8 mouse cellular contexts compared by ENCODE assay signal in genomic region chr3:27709906-27710647, GRCm38 (mm10). TPM values are rescaled to one million over a fixed set of nuclear protein-coding genes. Genes with fewer than 3 reads are reported as not detected.
A peak's percentile ranks its signal among the peaks of the same experiment; 100 is the strongest.
DNase-seq lines count a peak whose midpoint lies in the region; ATAC-seq lines count a peak whose summit lies in the region.

No protein-coding gene starts in this region.

- intact Hi-C loops in heart, postnatal 10 days (cut with DNase I), result loop anchor here (2.0 to 10.0 kb wide), 6 partner anchors 53 to 395 kb away; partner anchors contain the start of gene Pld1

- H3K27me3 ChIP-seq in forebrain, embryonic 11.5 days (ENCODE audit: control insufficient read depth, insufficient read depth, low read length), result peaks cover 4% of the 10 kb centered on the region; the same call in 1 of the 2 replicates

- no peaks in the 10 kb centered on the region for H3K36me3 ChIP-seq in forebrain, embryonic 11.5 days (ENCODE audit: control insufficient read depth, insufficient read depth, low read length)

- peak overlapping the region; percentile 51 for H3K4me2 ChIP-seq in forebrain, embryonic 11.5 days (ENCODE audit: low read depth, low read length, severe bottlenecking)

- H3K9me3 ChIP-seq in forebrain, embryonic 11.5 days (ENCODE audit: control insufficient read depth, low read length), result no peaks in the 10 kb centered on the region

- under 1% methylated on average over 56 of the region's 86 CpGs for WGBS in forebrain, embryonic 11.5 days

- peaks cover 3% of the 10 kb centered on the region for H3K4me1 ChIP-seq in forebrain, embryonic 11.5 days (replicated peaks; ENCODE audit: control insufficient read depth, insufficient read depth, low read length)

- peak overlapping the region; percentile 83 for H3K9ac ChIP-seq in forebrain, embryonic 11.5 days (ENCODE audit: low read length)

- peak; percentile 57 for ATAC-seq in forebrain, embryonic 11.5 days (replicated peaks; ENCODE audit: low FRiP score)

- peak overlapping the region; percentile 91 for H3K27ac ChIP-seq in forebrain, embryonic 11.5 days (ENCODE audit: low read depth, low read length)

- peak; percentile 40 to 41 for DNase-seq in B cell, adult 2 months
- peak; percentile 87 for DNase-seq in adrenal gland, postnatal 25 days
- peak; percentile 85 for DNase-seq in forebrain, embryonic 11.5 days (ENCODE audit: low spot score)
- DNase-seq in heart, postnatal 10 days, result peak; percentile 87 to 89
- peak; percentile 86 to 91 for DNase-seq in kidney, postnatal 4 days
- DNase-seq in lung, postnatal 10 days, result peak; percentile 91
- DNase-seq in ovary, postnatal 14 days (ENCODE audit: low spot score), result peak; percentile 59
- DNase-seq in urinary bladder, adult 18-20 months (ENCODE audit: low spot score in 2 of 2), result peak; percentile 78 to 80

- peak overlapping the region; percentile 78 for H3K4me3 ChIP-seq in forebrain, embryonic 11.5 days (ENCODE audit: low read depth, low read length)

RNA-seq across cellular contexts. Expression of gene Fndc3b, which starts 1.0 kb away (rescaled TPM):
- 107 and 113 TPM in 2 replicates for total RNA-seq in adrenal gland, postnatal 25 days (2021)
- 11.3 and 11.9 TPM in 2 replicates for polyA plus RNA-seq in forebrain, embryonic 11.5 days (2014; fragmentation: Nextera tagmentation; extraction: Ambion mirVana)
- total RNA-seq in heart, postnatal 10 days (2021), result 10 to 100 TPM; 77.3 to 95.8 TPM

Comparison
In these comparisons a context has a peak if more than half of its experiments do, and no peak if none do; other contexts are left out.
1. Peak in every context shown above with its lines: DNase-seq, ATAC-seq, H3K4me3 ChIP-seq and H3K27ac ChIP-seq.
2. DNase-seq: peak in every context shown above with its lines; median percentile 91 in lung, postnatal 10 days; 88 in kidney, postnatal 4 days; 88 in heart, postnatal 10 days; 87 in adrenal gland, postnatal 25 days; 85 in forebrain, embryonic 11.5 days; 79 in urinary bladder, adult 18-20 months; 59 in ovary, postnatal 14 days; 40 in B cell, adult 2 months.